In genomic region chrX:169036403-169037296, GRCm38 (mm10) we compare ENCODE assay signal across 8 mouse cellular contexts.
DNase-seq lines count a peak whose midpoint lies in the region; ATAC-seq lines count a peak whose summit lies in the region.

No protein-coding gene starts in this region.

- ATAC-seq in hindbrain, embryonic 13.5 days (ENCODE audit: low FRiP score) = peak; percentile 92

- H3K4me1 ChIP-seq in hindbrain, embryonic 13.5 days (replicated peaks) = no peaks in the 10 kb centered on the region

- DNase-seq in R1 (ENCODE audit: low read depth, low spot score) = peak; percentile 59
- DNase-seq in cerebellum, postnatal 25 days = peak; percentile 35 to 61
- peak; percentile 20 to 30 for DNase-seq in frontal cortex, postnatal 25 days (ENCODE audit: low spot score in 2 of 2)
- peak; percentile 16 to 48 for DNase-seq in layer of hippocampus, postnatal 25 days (ENCODE audit: extremely low spot score in 1 of 2, low spot score in 1 of 2)
- peak; percentile 87 for DNase-seq in lung, postnatal 10 days
- peak; percentile 14 for DNase-seq in ovary, postnatal 10 days (ENCODE audit: low spot score)
- DNase-seq in thymus, postnatal 10 days (ENCODE audit: low spot score in 2 of 2) = peak; percentile 20 to 25

- no peaks in the 10 kb centered on the region for H3K9me3 ChIP-seq in hindbrain, embryonic 13.5 days

- peaks cover 36% of the 10 kb centered on the region for H3K27me3 ChIP-seq in hindbrain, embryonic 13.5 days

- WGBS in hindbrain, embryonic 13.5 days = 21% methylated on average over 31 of the region's 32 CpGs

- H3K27ac ChIP-seq in hindbrain, embryonic 13.5 days = no peak overlapping the region

- peak overlapping the region; percentile 40 for H3K4me3 ChIP-seq in hindbrain, embryonic 13.5 days

- peak overlapping the region; percentile 62 for H3K4me2 ChIP-seq in hindbrain, embryonic 13.5 days

- H3K9ac ChIP-seq in hindbrain, embryonic 13.5 days = peak overlapping the region; percentile 60

- no peaks in the 10 kb centered on the region for H3K36me3 ChIP-seq in hindbrain, embryonic 13.5 days

Comparison
In these comparisons a context has a peak if more than half of its experiments do, and no peak if none do; other contexts are left out.
1. DNase-seq: peak in every context shown above with its lines; median percentile 87 in lung, postnatal 10 days; 59 in R1; 48 in cerebellum, postnatal 25 days; 32 in layer of hippocampus, postnatal 25 days; 25 in frontal cortex, postnatal 25 days; 22 in thymus, postnatal 10 days; 14 in ovary, postnatal 10 days.